Mouse (Mus musculus): ENCODE data around the gene Rpl23.
A peak's percentile ranks its signal among the peaks of the same experiment; 100 is the strongest.

Gene Rpl23

DNA sequence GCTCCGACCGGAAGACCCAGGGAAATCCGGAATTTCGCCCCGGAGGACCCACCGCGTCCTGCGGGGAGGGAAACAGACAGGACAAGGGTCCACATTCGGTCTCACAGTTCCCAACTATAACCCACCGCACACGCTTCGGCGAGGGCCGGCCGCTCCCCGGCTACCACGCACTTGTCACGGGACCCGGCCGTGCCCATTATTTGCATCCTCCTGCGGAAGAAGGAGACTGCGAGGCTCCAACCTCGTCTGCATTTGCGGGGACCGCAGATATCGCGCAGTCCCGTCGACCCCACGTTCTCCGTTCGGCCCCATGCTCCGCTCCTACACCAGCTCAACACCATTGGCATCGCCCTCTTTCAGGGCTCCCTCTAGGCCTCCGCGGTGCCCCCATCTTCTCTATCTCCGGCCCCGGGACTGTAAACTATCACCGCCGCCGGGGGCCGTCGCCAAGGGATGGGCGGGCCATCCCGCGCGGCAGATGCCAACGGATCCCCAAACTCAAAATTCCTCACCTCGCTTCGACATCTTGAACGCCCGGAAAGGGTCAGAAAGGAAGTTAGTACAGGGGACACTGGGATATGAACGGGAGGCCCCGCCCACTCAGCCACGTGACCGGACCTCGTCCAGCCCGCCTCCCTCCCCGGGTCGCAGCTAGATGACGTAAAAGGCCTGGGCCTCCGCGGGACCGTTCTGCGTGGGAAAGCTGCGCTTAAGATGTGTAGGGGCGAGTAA lies at the start of gene Rpl23:
Rpl23 (minus strand) TSS at position 606 of the 732 bp plus-strand sequence.
- peak; percentile 97 for DNase-seq (ENCODE audit: low read depth)

DNA sequence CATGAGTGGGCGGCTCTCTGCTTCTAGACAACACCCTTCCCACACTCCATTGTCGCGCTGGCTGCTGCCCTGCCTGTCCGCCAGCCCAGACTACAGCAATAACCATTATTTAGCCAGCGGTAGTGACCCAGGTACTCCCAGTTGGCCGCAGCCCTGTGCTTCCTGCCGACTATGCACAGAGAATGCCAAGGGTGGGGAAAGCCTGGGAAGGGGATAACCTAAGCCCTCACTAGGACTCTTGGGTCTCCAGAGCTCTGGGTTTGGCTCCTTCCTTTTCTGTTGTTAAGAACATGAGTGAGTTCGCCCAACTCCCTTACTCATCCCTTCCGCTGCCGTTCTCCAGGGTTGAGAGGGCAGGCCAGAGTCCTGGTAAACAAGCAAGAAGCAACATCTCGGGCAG lies 49.8 kb upstream of the Rpl23 start:
- no peak for DNase-seq (ENCODE audit: low read depth)

GRCm38 (mm10) chr11:97830501-97830900 lies 48.3 kb upstream of the Rpl23 start:
- DNase-seq (ENCODE audit: low read depth): no peak

DNA sequence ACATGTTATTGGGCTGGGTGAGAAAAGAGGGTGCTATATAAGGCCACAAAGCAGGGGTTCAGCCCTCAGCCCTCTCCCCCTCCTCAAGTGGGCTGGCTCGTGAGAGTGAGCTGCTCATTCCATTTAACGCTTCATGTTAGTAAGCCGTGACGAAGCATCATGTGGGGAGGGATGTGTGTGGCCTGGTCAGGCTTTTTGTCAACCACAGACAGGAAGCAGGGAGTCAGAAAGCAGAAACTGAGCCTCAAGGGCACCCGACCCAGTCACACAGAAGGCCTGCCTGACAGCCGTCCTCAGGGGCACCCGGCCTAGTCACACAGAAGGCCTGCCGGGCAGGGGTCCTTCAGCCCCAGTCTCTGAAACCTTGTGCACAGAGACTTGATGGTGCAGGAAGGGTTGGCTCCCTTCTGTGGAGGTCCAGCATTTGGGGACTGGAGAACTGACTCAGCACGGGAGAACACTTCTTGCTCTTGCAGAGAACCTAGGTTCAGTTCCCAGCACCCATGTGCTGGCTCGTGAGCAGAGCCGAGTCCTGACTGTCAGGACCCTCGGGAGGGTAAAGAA lies 47.8 kb upstream of the Rpl23 start:
- DNase-seq (ENCODE audit: low read depth): no peak

- DNase-seq (ENCODE audit: low read depth): no peak
These were observed 47.1 kb upstream of the Rpl23 start for GRCm38 (mm10) chr11:97829365-97829764.

GRCm38 (mm10) chr11:97827654-97828053 lies 45.4 kb upstream of the Rpl23 start:
- no peak for DNase-seq (ENCODE audit: low read depth)

DNA sequence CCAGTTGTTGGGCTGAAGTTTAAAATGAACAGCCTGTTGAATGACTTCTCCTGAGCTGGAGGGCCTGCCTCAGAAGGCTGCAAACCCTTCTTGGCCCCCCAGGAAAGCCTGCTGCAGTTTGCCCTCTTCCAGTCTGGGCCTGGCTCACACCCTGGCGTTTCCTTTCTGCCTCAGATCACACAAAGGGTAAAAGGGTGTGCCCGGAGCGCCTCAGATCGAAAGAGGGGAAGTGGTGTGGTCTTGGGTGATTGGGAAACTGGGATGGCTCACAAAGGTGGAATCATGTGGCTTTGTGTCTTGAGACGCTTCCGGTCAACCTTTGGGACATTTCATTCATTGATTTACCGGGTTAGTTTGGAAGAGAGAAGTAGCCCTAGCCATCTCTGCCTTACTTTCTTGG lies 44.2 kb upstream of the Rpl23 start:
- DNase-seq (ENCODE audit: low read depth): no peak

GRCm38 (mm10) chr11:97825971-97826370 lies 43.7 kb upstream of the Rpl23 start:
- DNase-seq (ENCODE audit: low read depth): peak; percentile 69

DNA sequence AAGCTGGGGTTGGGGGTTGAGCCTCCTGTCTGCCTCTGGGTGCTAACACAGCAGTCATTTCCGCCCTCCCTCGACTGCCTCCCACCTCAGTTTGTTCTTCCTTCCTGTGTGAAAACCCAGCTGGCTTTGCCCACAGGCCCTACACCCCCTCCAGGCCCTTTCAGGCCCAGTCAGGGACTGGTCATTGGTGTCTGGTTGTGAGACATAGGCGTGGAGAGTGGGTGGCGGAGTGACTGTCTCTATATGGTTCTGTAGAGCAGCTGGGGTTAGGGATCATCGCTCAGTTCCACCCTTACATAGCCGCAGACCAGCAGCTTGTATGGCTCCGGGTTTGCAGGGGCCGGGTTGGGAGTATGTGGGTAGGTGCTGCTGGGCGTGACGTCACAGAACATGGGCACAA lies 43.1 kb upstream of the Rpl23 start:
- DNase-seq (ENCODE audit: low read depth): peak; percentile 77

DNA sequence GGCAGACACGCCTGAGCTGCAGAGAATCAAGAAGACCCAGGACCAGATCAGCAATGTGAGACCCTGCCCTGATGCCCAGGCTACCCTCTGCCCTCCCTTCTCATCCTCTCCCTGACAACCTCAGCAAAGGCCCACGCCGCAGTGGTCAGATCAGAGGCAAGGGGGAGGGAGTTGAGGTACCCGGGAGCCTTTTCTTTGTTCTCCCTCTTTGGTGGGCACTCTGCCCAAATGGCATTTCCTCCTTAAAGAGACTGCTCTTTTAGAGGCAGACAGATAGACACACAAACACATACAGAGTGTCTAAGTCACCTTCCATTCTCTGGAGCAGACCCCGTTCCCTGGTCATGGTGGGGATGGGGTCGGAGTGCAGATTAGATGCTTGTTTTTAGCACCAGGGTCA lies 42.7 kb upstream of the Rpl23 start:
- no peak for DNase-seq (ENCODE audit: low read depth)

DNA sequence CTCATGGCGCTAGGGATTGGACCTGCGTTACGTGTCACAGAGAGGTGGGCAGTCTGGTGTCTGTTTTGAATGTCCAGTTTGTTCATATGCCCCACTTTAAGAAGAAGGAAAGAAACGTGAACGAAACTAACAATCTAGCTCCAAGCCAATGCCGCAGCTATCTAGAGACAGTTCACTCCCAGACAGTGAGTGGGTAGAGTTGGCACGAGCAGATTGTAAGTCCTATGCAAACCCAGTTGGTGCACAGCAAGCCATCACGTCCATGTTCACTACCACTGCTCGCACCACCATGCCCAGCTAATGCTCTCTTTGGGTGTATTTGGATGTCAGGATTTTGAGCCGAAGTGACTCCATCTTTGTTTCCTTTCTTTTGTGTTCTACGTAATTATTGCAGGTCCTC lies 41.9 kb upstream of the Rpl23 start:
- DNase-seq (ENCODE audit: low read depth): no peak

- no peak for DNase-seq (ENCODE audit: low read depth)
These were observed 40.8 kb upstream of the Rpl23 start for GRCm38 (mm10) chr11:97822840-97823603.

- DNase-seq (ENCODE audit: low read depth): peak; percentile 63
These were observed 39.3 kb upstream of the Rpl23 start for GRCm38 (mm10) chr11:97821401-97822064.

GRCm38 (mm10) chr11:97820840-97821239 lies 38.6 kb upstream of the Rpl23 start:
- no peak for DNase-seq (ENCODE audit: low read depth)

- no peak for DNase-seq (ENCODE audit: low read depth)
These were observed 37.7 kb upstream of the Rpl23 start for GRCm38 (mm10) chr11:97819923-97820322.

DNA sequence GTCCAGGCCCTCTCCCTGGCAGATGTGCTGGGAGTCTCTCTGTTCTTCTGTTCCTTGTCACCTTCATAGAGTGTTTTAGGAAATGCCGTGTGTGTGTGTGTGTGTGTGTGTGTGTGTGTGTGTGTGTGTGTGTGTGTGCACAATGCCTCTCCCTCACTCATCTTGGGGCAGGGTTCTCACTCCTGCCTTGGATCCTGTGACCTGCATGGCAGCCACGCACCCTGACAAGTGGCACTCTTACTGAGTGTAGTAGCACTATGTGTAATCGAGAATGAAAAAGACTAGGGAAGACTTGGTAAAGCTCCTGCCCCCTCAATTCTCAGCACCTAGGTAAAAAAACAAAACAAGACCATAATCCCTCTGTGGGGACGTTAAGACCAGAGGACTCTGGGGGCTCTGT lies 36.9 kb upstream of the Rpl23 start:
- DNase-seq (ENCODE audit: low read depth): no peak

GRCm38 (mm10) chr11:97818571-97818970 lies 36.3 kb upstream of the Rpl23 start:
- DNase-seq (ENCODE audit: low read depth): no peak

- DNase-seq (ENCODE audit: low read depth): no peak
These were observed 35.8 kb upstream of the Rpl23 start for GRCm38 (mm10) chr11:97818003-97818402.

DNA sequence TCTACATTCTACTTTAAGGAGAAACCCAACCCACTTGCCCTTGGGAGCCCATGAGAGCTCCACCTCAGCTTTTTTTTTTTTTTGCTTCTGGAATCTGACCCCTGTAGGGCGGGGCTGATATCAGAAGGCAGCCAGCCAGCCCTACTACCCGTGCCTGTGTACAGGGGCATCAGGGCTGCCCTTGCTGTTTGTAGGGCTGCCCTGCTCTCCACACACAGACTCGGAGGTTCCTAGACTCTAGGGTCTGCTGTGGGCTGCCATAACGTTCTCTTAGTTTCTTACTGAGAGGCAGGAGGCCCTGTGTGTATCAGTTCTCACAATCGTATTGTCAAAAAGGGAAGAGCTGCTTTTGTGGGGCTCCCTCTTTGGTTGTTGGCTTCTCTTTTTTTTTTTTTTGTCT lies 35.1 kb upstream of the Rpl23 start:
- no peak for DNase-seq (ENCODE audit: low read depth)

DNA sequence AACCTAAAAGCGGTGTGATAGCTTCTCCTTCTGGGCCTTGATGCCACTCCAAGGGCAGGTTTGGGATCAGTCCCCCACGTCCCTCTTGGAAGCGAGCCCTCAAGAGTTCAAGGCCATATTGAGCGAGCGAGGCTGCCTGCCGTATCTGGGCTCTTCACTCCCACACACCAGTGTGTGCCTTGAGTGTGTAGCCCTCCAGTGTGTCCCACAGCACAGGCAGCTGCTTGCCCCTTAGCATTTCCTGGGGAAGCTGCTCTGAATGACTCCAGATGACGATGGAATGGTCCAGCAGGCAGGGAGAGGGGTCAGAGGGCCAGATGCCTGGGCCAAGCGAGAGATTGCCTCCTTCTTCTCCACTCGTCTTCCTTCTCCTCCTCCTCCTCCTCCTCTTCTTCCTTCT lies 34.7 kb upstream of the Rpl23 start:
- DNase-seq (ENCODE audit: low read depth): no peak

GRCm38 (mm10) chr11:97816176-97816575 lies 33.9 kb upstream of the Rpl23 start:
- DNase-seq (ENCODE audit: low read depth): no peak

DNA sequence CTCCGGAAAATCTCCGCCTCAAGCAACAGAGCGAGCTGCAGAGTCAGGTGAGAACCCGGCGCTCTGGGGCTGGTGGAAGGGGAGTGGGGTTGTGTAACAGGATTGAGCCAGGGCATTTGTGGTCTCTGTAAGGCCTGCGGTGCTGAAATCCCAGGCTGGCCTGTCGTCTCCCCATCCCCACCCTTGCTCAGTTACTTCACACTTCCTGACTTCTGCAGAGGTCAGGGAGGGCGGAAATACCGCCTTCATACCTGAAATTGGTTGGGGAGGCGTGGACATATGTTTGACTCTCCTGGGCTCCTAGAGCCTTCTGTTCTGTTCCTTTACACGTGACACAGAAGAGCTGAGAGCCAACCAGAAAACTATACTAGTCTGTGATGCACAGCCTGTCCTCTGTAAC lies 33.5 kb upstream of the Rpl23 start:
- DNase-seq (ENCODE audit: low read depth): no peak

All from naive thymus-derived CD4-positive, alpha-beta T cell, adult 2 months (primary cell).